Mouse (Mus musculus) C3H10T1/2 (cell line): ENCODE measurements around the gene Bclaf1. TPM values are rescaled to one million over a fixed set of nuclear protein-coding genes. Genes with fewer than 3 reads are reported as not detected.

ENCODE experiments used
- polyA plus RNA-seq, 2 experiments: library from polyadenylated mRNA; unstranded; fragments of >200 nt; fragmentation: generic; extraction: Trizol; gene quantifications; one replicate each; pipeline ENCODE4 v1.2.1; 2012; ENCODE audit warnings: missing spikeins in 2 of 2

The Bclaf1 gene
- polyA plus RNA-seq = 10 to 100 TPM in 1 of 2 experiments, 1 to 10 TPM in 1; 3.3 to 13.5 TPM

DNA sequence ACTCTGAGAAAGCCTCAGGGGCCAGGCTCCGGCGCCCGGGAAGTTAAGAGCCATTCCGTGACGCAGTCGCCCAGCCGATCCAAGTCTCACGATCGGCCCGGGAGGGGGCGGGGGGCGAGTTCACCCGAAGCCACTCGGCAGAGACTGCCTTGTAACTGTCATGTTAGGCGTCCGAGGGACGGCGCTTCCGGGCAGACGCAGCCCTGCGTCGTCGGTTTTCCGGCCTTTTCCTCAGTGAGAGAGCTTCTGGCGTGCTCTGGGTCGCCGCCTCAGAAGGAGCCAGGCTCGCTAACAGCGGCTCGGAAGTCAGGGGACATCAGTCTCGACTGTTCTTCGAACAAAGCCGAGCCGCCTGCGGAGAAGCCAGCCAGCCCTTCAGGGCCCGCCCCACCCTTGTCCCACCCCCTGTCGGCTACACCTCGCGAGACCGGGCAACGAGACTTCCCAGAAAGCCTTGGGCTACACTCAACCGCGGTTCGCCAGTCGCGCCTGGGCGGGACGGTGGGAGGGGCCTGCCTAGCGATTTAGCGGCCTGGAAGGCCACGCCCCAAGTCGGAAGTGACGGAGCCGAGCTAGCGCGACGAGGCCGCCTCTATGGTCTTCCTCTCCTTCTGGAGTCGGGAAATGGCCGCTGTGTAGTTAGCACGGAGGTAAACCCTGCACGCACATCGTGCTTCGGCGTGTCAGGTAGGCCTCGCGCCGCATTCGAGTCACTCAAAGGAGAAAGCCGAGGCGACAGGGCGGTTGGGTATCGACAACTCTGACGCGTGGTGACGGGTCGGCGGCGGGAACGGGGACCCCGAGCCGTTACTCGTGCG lies at the start of gene Bclaf1:
Bclaf1 (plus strand) TSS at position 552 of the 818 bp plus-strand sequence.

DNA sequence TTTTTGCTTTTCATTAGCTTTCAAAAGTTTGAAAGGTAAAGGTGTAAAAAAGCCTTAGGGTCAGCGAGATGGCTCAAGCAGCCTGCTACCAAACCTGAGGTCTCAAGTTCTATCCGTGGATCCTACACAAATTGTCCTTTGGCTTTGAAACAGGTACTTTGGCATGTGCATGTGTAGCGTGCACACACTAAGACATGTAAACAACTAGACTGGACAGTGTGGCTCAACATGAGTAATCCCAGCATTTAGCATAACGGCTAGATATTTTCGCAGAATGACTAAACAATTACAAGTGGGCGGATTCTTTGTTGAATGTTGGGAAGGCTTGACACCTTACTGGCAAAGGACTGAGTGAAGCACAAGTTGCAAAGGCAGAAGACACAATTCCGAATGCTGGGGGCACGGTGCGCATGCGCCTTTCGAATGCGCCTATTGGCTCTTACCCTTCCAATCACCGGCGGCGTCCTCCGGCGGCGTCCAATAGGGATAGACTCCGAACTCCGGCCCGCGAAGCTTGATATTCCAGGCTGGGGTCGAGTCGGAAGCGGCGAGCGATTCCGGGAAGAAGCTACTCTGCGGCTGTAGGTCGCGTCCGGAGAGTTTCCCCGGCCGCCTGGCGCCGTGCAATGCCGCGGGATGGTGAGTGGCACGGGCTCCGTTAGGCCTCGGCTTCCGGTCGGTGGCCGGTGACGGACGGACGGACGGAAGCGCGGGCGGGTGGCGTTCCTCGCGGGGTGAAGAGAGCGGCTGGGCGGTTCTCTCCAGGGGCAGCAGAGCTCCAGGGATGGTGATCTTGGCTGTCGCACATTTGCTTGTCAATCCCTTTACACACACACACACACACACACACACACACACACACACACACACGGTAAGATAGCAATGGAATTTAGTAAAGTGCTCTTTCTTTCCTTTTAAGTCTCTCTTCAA lies 35.3 kb downstream of the Bclaf1 start, which contains the start of gene Mtfr2:
Mtfr2 (plus strand) TSS at position 486 of the 930 bp plus-strand sequence.

Other genes with a start within 250 kb of the Bclaf1 start
- under 1 TPM in 1 of 2 experiments, not detected in 1; 0.05 TPM for gene Map7, start 164.0 kb upstream of the Bclaf1 start, polyA plus RNA-seq
- 1 to 10 TPM in 1 of 2 experiments, under 1 TPM in 1; 0.89 to 4.7 TPM for gene Mtfr2, start 35.3 kb downstream of the Bclaf1 start, polyA plus RNA-seq